Mouse (Mus musculus) E14TG2a.4 (cell line): Measurements from ENCODE around the gene Ndst2.

Experiments
- H3K27me3 ChIP-seq: 2 replicates; pipeline ENCODE4 v1.6.1; 2014; ENCODE audit warnings: low read length, control low read depth; ENCODE audit not compliant: insufficient read depth
- H3K36me3 ChIP-seq: 2 replicates; pipeline ENCODE4 v1.6.1; 2014; ENCODE audit warnings: low read length, control low read depth; ENCODE audit not compliant: insufficient read depth
- H3K4me1 ChIP-seq: replicated peaks from 2 replicates; pipeline ENCODE4 v1.6.1; 2014; ENCODE audit warnings: low read depth, low read length, control low read depth
- H3K4me3 ChIP-seq: replicated peaks from 2 replicates; pipeline ENCODE4 v1.5.1; 2014; ENCODE audit warnings: mild to moderate bottlenecking, low read length
- H3K9me3 ChIP-seq: 2 replicates; pipeline ENCODE4 v1.6.1; 2014; ENCODE audit warnings: low read length, control low read depth
- CTCF ChIP-seq: conservative IDR thresholded peaks from 2 replicates; pipeline ENCODE4 v1.5.1; 2014; ENCODE audit warnings: low read length
- NANOG ChIP-seq: IDR thresholded peaks from 2 replicates; pipeline ENCODE4 v1.6.1; 2014; ENCODE audit warnings: borderline replicate concordance, low read length, mixed read lengths
- POU5F1 ChIP-seq: IDR thresholded peaks from 2 replicates; pipeline ENCODE4 v1.6.1; 2014; ENCODE audit warnings: low read length, borderline replicate concordance

Gene Ndst2

GRCm38 (mm10) chr14:20749494-20750051 is 15.2 kb upstream of the Ndst2 start:
- Histone ChIP-seq H3K9me3 (no peaks in the 10 kb centered on the region), H3K27me3 (no peaks in the 10 kb centered on the region), H3K36me3 (peaks cover 42% of the 10 kb centered on the region), H3K4me3 (no peak overlapping the region), H3K4me1 (peaks cover 7% of the 10 kb centered on the region)
- no peak for TF ChIP-seq NANOG
- TF ChIP-seq POU5F1 = no peak
- no peak for TF ChIP-seq CTCF

GRCm38 (mm10) chr14:20748388-20748787 is 14.0 kb upstream of the Ndst2 start:
- no peaks in the 10 kb centered on the region for H3K9me3 ChIP-seq
- no peak overlapping the region for H3K4me3 ChIP-seq
- H3K36me3 ChIP-seq = peaks cover 49% of the 10 kb centered on the region
- peaks cover 7% of the 10 kb centered on the region for H3K4me1 ChIP-seq
- H3K27me3 ChIP-seq = no peaks in the 10 kb centered on the region
- TF ChIP-seq NANOG = no peak
- TF ChIP-seq CTCF = no peak
- no peak for TF ChIP-seq POU5F1

- no peaks in the 10 kb centered on the region for H3K27me3 ChIP-seq
- peaks cover 8% of the 10 kb centered on the region for H3K4me1 ChIP-seq
- peaks cover 55% of the 10 kb centered on the region for H3K36me3 ChIP-seq
- TF ChIP-seq POU5F1 = no peak
- TF ChIP-seq CTCF = peak; percentile 20; the same call in 1 of the 2 replicates
- TF ChIP-seq NANOG = no peak
- H3K4me3 ChIP-seq = no peak overlapping the region
- H3K9me3 ChIP-seq = no peaks in the 10 kb centered on the region
Observed at GRCm38 (mm10) chr14:20746935-20747334, 12.6 kb upstream of the Ndst2 start.

GRCm38 (mm10) chr14:20743614-20744013 is 9.3 kb upstream of the Ndst2 start:
- H3K36me3 ChIP-seq = peaks cover 78% of the 10 kb centered on the region
- no peaks in the 10 kb centered on the region for H3K27me3 ChIP-seq
- H3K4me3 ChIP-seq = no peak overlapping the region
- TF ChIP-seq POU5F1 (no peak), NANOG (no peak), CTCF (no peak)
- no peaks in the 10 kb centered on the region for H3K9me3 ChIP-seq
- peaks cover 18% of the 10 kb centered on the region for H3K4me1 ChIP-seq

- Histone ChIP-seq H3K27me3 (no peaks in the 10 kb centered on the region), H3K9me3 (no peaks in the 10 kb centered on the region), H3K36me3 (peaks cover 84% of the 10 kb centered on the region), H3K4me3 (no peak overlapping the region), H3K4me1 (peaks cover 27% of the 10 kb centered on the region)
- TF ChIP-seq CTCF = no peak
- TF ChIP-seq NANOG = no peak
- TF ChIP-seq POU5F1 = no peak
Observed at GRCm38 (mm10) chr14:20741301-20741700, 6.9 kb upstream of the Ndst2 start.

- Histone ChIP-seq H3K4me1 (peaks cover 49% of the 10 kb centered on the region), H3K9me3 (no peaks in the 10 kb centered on the region), H3K4me3 (no peak overlapping the region), H3K27me3 (peaks cover 16% of the 10 kb centered on the region), H3K36me3 (peaks cover 69% of the 10 kb centered on the region)
- no peak for TF ChIP-seq NANOG
- TF ChIP-seq CTCF = no peak
- no peak for TF ChIP-seq POU5F1
Observed at GRCm38 (mm10) chr14:20738511-20738910, 4.1 kb upstream of the Ndst2 start.

GRCm38 (mm10) chr14:20737306-20737705 is 2.9 kb upstream of the Ndst2 start:
- peaks cover 50% of the 10 kb centered on the region for H3K4me1 ChIP-seq
- TF ChIP-seq NANOG = peak; percentile 29; the same call in 1 of the 2 replicates
- TF ChIP-seq CTCF = peak; percentile 73
- TF ChIP-seq POU5F1 = no peak
- peaks cover 61% of the 10 kb centered on the region for H3K36me3 ChIP-seq
- peaks cover 24% of the 10 kb centered on the region for H3K27me3 ChIP-seq
- H3K9me3 ChIP-seq = no peaks in the 10 kb centered on the region
- peak overlapping the region; percentile 66 for H3K4me3 ChIP-seq

- Histone ChIP-seq H3K4me3 (no peak overlapping the region), H3K4me1 (peaks cover 39% of the 10 kb centered on the region), H3K36me3 (peaks cover 48% of the 10 kb centered on the region), H3K9me3 (no peaks in the 10 kb centered on the region), H3K27me3 (peaks cover 36% of the 10 kb centered on the region)
- TF ChIP-seq CTCF (no peak), POU5F1 (no peak), NANOG (no peak)
Observed at GRCm38 (mm10) chr14:20735892-20736390, 1.6 kb upstream of the Ndst2 start.

GRCm38 (mm10) chr14:20735052-20735451 is 690 bp upstream of the Ndst2 start:
- 0 out of 2 replicates have a peak overlapping the region, but pooled peaks have one; percentile 88 for H3K4me3 ChIP-seq
- H3K36me3 ChIP-seq = peaks cover 39% of the 10 kb centered on the region
- H3K4me1 ChIP-seq = peaks cover 41% of the 10 kb centered on the region
- TF ChIP-seq NANOG = no peak
- TF ChIP-seq CTCF = no peak
- TF ChIP-seq POU5F1 = no peak
- H3K27me3 ChIP-seq = peaks cover 45% of the 10 kb centered on the region
- H3K9me3 ChIP-seq = no peaks in the 10 kb centered on the region
